Mouse (Mus musculus) naive thymus-derived CD4-positive, alpha-beta T cell, adult 2 months (primary cell): Measurements from ENCODE around the gene Faim.

ENCODE experiments used
- DNase-seq: peaks from one replicate; pipeline ENCODE4 v3.0.0-alpha.2; 2011; ENCODE audit warnings: low read depth

Gene Faim

DNA sequence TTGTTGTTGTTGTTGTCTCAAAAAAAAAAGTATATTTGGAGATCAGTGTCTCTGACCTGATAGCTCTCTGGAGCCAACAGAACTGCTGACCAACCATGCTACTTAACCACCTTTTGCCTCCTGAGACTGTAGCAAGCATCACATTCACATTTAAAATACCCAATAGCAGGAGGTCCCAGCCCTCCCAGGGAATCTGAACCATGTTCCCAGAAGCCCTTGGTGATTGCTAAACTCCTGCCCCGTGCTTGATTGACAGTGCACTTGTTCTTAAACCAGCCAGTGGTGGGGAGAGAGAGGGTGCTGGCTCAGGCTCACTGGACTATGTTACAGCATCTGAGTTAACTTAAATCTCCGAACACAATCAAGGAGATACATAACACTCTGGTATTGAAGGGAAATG is 11.3 kb upstream of the Faim start:
- no peak for DNase-seq

DNA sequence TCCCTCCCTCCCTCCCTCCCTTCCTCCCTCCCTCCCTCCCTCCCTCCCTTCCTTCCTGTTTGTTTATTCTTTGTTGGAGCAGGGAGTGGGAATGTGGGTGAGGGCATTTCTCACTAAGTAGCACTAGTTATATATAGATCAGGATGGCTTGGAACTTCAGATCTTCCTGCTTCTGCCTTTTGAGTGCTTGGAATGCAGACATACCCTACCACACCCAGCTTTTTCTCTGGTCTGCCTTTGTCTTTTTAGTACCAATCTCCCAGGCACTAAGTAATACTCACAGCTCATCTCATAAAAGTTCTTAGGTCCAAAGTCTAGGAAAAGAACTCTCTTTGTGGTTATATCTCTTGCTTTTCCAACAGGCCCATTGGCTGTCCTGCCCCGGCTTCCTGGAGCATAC is 10.1 kb upstream of the Faim start:
- no peak for DNase-seq

DNA sequence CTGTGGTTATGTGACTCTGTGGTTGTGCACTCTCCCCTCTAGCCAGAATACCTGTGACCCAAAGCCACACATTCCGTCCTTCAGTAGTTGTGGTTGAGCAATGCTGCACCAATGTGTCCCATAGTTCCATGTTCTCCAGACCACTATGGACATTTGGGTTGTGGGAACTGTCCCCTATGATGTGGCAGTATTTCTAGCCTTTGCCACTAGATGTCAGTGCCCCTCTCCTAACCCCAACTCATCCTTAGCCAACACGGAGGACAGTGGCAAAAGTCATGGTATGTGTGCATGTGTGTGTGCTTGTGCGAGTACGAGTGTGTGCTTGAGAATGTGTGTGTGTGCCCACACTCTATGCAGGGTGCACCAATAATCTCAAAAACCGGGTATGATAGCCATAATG is 9.7 kb upstream of the Faim start:
- peak; percentile 16 for DNase-seq

DNA sequence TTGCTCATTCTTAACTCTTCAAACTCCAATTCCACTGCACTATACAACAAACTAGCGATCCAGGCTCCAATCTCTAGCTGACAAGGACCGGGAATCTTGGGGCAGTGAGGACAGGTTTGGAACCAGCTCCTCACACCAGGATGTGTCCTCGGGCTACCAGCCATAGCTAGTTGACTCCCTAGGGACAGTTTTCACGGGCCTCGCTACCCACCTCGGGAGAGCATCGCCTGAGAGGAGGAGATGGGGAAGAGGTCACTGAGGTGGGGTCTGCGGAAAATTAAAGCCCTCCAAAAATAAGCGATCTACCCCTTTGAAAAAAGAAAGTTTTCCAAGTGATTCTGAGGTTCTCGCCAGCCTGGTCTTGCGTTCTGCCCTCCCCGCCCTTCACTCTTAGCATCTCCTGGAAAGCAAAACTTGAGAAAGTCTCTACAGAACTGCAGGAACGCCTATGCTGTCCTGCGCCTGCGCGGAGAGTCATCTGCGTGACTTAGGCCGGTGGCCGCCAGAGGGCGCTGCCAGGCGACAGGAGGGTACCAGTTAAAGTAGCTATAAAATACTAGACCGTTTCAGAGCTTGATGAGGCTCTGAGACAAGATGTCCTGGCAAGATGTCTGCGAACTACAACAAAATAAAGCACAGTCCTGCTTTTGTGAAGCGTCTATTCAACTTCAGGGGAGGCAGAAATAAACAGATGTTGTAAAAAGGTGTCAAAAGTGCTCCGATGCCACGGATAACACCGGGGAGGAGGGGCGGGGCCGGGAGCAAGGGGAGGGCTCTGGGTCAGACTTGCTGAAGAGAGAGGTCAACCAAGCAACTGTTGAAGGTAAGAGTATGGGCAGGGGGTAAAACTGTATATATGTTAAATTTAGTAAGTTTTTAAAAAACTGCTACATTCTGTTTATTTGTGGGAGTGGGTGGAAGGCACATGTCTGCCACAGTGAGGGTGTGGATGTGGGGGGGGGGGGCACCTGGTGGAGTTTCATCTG is 6.4 kb upstream of the Faim start:
- peak; percentile 97 for DNase-seq

DNA sequence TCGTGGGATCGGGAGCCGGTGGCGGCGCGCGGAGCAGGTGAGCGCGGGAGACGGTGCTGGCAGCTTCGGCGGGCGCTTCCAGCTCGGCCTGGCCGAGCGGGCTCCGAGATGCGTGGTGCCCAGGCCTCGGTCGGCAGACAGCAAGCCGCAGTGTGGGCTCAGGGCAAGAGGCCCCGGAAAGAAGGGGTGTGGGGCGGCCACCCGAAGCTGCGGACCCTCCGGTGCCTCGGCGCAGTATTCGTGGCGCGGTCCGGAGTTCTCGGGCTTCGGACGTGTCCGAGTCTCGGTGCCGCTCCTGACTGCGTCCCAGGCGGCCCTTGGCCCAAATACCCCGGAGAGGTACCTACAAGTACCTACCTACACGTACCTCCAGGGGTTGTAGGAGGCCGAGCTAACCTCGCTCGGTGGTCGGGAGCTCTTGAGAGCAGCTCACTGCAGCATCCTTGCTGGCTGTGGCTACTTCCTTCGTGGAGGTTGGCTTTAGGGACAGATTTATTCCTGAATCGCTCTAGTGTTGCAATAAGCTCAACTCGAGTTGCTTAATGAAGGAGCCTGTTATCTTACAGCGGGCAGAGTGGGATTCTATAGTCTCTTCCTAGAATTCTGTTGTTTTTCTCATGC is 413 bp downstream of the Faim start:
- no peak for DNase-seq

DNA sequence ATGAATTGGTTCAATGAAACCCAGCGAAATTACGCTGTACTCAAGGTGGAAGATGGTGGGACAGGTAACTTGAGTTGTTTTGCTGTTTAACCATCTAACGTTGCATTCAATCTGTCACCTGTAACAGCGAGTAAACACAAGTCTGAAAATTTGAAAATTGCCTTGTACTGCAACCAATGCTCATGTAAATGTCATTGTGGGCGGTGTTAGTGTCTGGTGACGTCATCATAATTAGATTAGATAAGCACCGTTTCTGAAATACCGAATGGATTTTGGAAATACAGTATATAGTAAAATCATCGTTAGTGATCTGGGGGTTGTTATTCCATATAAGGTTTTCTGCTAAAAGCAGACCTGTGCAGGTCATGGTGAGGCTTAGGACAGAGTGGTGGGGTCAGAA is 958 bp downstream of the Faim start:
- DNase-seq = peak; percentile 48

DNA sequence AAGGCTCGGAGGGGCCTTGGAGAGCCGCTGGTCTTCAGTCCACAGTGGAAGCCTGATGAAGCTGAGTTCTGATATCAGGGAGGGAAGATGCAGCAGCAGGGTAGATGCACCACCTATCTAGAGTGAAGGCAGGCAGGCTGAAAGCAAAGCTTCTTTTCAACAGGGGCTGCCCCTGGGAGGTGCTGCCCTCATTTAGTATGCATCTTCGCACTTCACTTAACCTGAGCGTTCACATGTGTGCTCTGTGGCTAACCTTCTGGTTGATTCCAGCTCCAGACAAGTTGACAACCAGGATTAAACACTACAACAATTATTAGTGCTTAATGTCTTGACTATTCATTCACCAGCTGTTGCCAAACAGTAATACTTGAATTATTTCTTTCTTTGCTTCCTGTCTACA is 7.9 kb downstream of the Faim start:
- no peak for DNase-seq

DNA sequence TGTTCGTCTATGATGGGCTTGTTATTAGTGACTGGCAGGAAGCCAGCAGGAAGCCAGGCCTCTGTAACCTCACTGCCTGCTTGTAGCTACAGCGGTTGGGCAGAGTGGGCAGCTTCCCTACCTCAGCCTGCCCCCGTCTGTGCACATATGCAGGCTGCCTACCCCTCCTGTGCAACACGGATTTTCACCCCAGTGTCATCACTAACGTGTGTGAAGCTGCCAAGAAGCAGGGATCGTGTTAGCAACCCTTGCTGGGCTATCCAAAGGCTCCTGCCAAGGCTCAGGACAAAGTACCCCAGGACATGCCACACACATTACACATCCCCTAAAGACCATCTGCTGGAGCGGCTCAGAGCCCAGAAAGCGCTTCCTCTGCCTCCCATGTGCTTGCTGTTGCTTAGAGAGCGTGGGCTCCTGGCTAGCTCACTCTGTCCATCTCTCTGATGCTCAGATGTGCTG is 13.7 kb downstream of the Faim start:
- DNase-seq = no peak

DNA sequence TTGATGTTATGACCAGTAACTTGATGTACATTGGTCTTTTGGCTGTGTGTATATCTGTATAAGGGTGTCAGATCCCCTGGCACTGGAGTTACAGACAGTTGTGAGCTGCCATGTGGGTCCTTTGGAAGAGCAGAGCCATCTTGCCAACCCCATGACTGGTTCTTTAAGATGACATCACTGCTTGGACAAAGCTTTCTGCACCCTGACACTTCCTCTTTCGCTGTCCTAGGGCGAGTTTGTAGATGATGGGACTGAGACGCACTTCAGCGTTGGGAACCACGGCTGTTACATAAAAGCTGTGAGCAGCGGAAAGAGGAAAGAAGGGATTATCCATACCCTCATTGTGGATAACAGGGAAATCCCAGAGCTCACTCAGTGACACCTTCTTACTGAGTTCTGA is 15.2 kb downstream of the Faim start:
- DNase-seq = no peak

DNA sequence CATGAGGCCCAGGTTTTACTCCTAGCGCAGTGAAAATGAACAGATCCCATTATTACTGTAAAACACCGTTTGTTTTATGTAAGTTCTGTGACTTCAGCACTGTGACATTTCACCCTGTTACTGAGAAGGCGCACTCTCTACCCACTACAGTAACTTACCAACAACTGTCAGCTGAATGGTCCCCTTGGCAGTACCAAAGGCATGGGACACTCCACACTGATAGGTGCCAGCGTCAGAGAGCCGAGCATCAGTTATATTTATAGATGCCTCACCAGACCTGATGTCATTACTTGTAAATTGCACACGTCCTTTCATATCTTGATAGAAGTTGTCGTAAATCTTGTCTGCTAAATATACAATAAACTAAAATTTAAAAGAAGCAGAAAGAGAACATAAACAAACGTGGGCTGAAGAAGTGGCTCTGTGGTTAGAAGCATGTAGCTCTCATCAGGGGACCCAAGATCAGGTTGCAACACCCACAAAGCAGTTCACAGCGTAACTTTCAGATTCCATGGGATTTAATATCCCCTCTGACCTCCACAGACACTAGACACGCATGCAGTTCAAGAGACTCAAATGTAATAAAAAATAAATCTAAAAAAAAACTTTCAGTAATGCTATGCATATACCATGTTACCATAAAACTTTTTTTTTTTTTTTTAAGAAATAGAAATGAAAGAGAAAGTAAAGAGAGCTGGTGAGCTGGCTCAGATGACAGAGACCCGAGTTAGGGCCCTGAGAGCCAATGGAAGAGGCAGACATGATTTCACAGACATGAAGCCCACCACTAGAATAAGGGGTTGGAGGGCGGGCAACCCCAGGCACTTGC is 23.1 kb downstream of the Faim start:
- peak; percentile 63 for DNase-seq

DNA sequence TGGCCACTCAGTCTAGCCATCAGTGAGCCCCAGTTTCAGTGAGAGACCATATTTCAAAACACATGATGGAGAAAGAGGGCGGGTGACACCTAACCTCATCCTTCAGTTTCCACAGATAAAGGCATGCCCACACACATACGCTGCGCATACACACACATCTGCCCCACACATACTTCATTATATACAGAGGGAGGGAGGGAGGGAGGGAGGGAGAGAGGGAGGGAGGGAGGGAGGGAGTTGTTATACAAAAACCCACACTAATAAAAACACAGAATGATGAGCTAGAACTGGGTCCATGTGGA is 23.7 kb downstream of the Faim start:
- no peak for DNase-seq

DNA sequence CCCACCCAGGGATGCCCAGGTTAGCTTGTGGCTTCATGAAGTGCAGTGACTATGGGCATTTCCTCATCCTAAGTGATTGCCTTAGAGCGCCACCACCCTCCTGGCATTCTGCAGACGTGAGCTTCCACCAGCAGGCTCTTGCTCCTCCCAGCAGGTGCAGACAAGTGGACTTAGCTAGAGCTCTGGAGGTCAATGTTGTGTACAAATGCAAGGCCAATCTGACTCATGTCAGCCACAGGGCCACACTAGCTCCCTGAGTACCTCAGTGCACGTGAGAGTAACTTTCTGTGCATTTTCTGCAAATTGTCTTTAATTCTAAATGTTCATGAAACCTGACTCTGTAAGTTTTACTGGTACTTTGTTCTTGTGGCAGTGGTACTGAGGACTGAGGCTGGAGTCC is 30.1 kb downstream of the Faim start:
- no peak for DNase-seq

DNA sequence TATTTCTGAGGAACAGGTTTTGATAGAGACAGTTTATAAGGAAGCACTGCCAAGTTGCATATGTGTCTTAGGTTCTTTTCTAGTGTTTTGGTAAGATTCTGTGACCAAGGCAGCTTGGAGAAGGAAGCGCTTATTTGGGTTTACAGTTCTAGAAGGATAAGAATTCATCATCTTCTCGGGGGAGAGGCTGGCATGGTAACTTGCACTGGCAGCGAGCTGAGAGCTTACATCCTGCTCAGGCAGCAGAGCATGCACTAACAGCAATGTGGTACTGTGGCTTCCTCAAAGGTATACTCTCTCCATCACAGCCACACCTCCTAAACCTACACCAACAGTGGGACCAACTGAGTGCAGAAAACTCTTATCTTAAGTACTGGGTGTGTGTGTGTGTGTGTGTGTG is 30.6 kb downstream of the Faim start:
- no peak for DNase-seq

DNA sequence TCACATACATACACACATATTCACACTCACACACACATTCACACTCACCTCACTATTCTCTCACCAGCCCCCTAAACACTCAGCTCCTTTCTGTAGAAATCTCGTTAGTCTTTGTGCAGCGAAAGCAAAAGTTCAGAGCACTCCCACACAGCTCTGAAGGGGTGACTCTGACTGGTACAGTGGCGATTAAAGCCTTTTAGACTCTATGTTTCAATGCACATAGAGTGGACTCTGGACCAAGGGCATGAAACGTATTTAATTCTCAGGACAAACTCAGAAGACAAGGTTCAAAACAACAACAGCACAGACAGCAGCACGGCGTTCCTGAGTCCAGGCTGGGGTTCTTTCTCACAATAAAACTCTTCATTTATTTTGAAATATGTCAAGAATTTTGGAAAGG is 31.5 kb downstream of the Faim start:
- DNase-seq = no peak

DNA sequence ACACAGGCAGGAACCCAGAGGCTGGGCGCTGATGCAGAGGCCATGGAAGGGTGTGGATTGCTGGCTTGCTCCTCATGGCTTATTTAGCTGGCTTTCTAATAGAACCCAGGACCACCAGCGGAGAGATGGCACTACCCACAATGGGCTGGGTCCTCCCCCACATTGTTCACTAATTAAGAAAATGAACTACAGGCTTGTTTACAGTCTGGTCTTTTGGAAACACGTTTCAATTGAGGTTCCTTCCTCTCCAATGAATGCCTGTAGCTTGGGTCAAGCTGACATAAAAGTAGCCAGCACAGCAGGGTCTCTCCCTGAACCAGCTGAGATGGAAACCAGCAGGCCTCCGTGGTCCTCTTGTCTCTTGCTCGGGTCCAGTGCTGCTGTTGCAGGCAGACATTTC is 35.0 kb downstream of the Faim start:
- no peak for DNase-seq

DNA sequence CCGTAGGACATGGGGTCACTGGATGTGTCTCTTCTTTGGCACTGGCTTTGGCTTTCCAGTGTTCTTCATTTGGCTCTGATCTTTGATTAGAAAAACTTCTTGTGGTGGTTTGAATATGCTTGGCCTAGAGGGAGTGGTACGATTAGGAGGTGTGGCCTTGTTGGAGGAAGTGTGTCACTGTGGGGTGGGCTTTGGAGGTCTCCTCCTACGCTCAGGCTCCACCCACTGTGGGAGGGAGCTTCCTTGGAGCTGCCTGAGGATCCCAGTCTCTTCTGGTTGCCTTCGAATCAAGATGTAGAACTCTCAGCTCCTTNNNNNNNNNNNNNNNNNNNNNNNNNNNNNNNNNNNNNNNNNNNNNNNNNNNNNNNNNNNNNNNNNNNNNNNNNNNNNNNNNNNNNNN is 35.6 kb downstream of the Faim start:
- DNase-seq = no peak

DNA sequence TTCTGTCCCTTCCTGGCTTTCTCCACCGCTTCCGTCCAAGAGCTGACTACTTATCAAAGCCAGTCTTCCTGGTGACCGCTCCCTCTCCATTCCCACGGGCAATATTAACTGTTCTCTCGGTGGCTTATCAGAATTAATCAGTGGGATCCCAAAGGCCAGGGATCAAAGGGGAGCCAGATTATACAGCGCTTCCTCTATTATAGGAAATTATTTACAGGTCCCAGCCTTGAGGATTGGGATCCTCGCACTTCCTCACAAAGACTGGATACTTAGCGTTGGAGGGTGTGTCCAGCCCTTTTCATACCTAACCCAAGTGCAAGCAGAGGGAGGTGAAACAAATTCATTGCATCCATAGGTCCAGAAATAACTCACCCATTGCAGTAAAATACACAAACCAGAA is 45.9 kb downstream of the Faim start:
- DNase-seq = no peak

DNA sequence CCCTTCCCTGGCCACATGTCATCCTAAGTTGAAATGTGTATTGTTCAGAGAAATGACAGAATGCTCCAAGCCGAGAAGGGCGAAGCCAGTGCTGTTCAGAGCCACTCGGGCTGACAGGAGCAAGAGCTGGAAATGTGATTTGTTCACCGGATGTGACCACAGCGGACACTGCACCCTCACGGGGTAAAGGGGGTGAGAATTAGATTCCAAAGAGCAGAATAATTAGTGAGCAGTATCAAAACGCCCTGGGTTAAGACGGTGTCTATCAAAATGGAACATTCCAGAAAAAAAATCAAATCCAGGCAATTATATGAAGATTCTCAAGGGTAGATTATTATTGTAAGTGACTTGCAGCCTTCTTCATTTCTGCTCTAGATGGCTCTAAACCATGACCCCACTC is 47.9 kb downstream of the Faim start:
- DNase-seq = no peak

DNA sequence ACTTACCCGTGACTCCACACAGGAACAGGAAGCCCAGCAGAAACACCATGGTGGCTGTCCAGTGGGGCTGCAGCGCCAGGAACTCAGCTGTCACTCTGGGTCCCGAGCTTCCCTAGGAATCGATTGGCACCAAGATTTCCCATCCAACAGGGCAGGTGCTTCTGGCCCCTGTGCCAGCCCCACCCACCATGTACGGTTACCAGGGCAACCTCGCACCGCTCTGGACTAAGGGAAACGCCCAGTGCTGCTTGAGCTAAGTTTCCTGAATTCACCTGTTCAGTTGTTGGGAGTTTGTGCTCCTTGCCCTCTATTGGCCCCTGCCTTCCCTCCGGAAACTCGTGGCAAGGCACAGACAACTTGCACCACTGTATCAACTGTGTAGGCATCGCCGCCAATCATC is 49.4 kb downstream of the Faim start, which contains the start of gene Gm1123:
Gene Gm1123 (minus strand): TSS at position 141 of the 400 bp plus-strand sequence.
- DNase-seq = no peak

DNA sequence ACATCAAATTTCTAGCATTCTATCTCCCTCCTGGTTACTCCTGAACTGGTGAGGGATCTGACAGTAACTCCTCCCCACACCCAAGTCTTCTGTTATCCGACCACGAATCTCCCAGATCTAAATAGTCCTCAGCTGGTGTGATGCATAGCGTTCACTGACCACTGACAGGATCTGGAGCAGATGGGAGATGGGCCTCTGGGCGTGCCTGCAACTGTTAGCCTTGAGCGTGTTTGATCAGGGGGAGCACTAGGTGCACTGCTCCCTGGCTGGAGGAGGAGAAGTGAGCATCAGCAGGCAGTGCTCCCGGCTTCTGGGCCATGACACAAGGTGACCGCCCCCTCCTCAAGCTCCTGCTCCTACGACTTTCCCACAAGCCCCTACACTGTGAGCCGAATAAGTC is 55.8 kb downstream of the Faim start:
- no peak for DNase-seq

DNA sequence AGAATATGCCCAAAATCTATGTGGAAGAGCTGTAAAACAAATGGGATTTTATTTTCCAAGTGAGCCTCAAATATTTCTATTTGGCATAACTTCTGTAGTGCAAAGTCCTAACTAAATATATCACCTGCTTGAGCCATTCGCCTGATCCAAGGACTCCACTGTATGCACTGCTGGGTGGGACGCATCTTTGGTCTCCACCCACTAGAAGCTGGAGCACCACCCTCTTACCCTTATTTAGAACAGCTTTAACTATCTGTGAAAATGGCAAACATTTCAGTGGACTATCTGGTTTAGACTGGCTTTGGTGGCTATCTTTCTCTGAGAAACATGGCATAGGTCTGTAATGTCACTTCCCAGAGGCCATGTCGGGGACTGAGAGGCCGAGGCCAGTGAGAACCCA is 56.5 kb downstream of the Faim start:
- DNase-seq = no peak

DNA sequence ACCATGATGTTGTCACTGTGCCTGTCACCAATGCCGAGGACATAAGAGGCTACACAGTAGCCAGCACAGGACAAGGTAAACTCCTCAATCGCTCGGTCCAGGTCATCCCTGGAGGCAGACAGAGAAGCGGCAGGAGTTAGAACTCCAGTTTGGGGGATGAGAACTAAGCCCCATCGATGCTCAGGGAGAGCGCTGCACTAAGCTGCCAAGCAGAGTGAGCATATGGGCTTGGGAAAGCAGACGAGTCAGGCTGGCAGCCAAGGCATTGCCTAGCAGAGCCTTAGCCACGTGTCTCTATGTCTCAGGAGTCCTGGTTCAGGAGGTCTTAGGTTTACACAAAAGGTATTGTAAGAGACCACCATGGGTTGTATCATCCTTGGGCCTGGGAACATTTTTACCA is 58.6 kb downstream of the Faim start:
- DNase-seq = no peak

DNA sequence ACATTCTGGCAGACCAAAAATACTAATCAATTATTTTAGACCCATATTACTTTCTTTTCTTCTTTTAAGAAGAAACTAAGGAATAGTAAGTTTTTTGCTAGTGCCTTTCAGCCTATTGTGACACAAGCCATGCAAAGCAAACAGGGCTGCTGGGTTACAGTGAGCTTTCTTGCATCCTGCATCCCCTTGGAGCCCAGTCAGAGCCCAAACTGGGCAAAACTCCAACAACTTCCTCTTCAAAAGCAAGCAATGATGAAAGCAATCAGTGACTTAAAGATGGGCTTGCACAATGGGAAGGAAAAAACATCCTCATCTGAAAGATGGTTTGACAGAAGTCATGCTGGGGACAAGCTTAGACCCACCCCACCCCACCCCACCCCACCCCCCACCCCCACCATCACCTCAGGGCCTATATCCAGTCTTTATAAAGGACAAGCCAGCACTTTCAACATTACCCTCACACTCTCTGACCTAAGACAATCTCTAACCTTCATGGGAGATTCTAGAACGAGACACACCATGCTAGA is 62.6 kb downstream of the Faim start:
- DNase-seq = no peak
